Mouse (Mus musculus) kidney, adult 8-10 months (tissue): ENCODE measurements around the gene Tnip1.
"Not testable (repeated sequence)": the region's sequence is repeated elsewhere in the genome, so short reads cannot be mapped to it uniquely, and the experiment has no call there.

Source experiments
- DNase-seq, 2 experiments: peaks; one replicate each; pipeline ENCODE4 v3.0.0; 2022

Tnip1 gene

DNA sequence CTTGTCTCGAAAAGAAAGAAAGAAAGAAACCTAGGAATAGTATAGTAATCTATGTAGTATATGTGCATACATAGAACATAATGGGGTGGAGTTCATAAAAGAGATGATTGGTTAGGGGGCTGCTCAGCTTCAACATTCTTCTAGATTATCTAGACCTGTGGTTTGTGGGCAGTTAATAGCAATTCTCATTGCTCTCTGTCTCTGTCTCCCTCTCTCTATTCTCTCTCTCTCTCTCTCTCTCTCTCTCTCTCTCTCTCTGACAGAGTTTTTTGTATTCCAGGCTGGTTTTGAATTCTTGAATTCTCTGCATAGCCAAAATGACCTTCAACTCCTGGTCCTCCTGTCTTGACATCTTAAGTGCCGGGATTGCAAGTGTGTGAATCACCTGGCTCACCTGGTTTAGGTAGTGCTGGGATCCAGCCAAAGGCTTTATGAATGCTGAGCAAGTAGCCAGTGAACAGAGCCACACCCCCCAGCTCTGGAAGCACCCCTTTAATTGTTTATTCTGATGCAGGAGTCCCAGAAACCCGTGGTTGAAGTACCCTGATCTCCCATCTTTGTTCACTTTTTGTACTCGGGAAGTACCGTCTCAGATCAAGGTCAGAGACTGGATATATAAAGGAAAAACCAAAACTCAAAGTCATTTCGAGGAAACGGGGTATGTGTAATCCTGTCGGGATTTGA, 8.8 kb upstream of the Tnip1 start:
- no peak for DNase-seq

DNA sequence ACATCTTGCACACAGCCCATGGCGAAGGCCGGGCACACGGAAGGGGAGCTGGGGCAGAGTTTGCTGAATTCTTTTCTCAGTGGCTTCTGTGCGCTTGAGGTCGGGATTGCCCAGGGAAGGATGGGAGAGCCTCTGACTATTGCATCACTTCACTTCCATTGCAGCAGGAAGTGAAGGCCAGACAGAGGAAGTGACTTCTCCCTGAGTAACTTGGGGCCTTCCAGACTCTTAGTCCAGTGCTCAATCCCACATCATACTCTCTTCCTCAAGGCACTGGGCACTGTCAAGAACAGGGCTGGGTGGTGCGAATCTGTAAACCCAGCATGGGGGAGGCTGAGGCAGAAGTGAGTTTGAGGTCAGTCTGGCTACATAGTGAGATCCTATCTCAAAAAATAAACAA, 2.5 kb upstream of the Tnip1 start:
- DNase-seq: no peak

DNA sequence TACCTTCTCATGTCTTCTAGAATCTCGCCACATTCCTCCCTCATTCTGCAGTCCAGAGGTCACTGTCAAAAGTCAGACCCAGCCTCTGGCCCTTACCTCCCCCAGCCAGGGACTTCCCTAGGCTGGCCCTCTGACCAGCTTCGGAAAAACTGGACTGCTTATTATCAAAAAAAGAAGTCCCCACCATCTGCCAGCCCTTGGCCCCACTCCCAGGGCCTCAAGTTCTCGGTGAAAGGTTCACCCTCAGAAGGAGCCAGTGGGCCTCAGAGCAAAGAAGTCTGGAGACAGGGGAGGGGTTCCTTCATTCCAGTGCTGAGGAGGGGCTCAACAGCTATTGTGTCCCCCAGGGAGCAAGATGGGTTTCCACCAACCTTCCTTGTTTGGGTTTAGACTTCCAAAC, 796 bp downstream of the Tnip1 start:
- DNase-seq: no peak

DNA sequence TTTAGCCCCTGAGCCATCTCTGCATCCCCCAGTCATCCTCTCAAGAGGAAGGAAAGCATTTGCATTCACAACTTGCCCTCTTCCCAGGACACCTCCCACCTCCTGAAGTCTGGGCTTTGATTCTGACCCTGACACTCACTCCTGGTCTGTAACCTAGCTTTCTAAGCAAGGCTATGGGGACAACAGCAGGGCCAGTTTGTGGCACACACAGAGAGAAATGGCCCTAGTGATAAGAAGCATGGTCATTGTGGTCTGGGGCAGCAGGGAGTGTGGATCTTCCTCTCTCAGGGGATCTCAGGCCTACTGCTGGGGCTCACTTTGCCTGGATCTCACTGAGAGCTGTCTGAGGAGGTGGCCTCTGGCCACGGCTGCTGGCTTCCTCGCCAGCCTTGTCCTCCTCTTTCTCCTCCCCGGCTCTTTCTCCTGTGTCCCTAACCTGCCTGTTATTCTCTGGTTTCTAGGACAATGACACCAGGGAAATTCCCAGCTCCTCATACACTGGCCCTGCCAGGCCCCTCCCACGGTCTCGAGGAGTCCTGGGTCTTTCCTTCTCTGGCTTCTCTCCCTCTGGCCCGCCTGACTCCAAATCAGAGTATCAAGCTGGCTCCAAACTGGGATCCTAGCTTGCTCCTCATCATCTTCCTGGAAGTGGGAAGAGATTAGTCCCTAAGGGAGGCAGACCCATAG, 1.4 kb downstream of the Tnip1 start:
- DNase-seq: no peak

DNA sequence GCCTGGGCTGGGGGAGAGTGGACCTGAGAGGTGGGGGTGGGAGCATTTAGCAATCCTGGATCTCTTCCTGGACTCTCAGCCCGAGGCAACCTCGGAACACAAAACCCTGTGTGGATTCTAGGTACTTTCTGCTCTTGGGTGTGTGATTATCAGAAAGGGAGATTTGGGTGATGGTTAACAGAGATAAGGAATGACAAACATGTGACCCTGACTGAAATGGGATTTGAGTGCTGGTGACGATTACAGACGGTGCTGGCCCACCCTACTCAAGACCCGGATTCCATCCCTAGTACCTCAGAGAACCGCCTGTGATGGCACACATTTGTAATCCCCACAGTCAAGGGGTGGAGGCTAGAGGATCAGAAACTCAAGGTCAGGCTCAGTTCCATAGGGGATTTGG, 2.5 kb downstream of the Tnip1 start:
- DNase-seq: no peak

DNA sequence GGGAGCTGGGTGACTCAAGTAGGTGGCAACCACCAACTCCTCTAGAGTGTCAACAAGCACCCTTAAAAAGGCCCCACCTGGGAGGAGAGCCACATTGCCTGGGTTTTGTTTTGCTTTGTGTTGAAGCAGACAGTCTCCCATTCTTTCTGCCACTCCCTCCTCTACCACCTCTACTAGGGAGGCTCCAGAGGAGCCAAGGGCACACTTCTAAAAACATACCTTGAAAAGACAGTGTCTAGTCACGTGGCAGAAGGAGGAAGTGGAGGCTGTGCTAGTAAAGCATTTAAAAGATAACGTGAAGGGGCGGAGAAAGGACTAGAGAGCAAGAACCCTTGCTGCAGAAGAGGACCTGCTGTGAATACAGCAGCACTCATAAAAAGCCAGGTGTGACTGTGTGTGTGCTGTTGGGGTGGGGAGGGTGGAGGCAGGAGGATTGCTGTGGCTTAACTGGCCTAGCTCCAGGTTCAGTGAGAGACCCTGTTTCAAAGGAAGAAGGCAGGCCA, 4.1 kb downstream of the Tnip1 start:
- DNase-seq: no peak

DNA sequence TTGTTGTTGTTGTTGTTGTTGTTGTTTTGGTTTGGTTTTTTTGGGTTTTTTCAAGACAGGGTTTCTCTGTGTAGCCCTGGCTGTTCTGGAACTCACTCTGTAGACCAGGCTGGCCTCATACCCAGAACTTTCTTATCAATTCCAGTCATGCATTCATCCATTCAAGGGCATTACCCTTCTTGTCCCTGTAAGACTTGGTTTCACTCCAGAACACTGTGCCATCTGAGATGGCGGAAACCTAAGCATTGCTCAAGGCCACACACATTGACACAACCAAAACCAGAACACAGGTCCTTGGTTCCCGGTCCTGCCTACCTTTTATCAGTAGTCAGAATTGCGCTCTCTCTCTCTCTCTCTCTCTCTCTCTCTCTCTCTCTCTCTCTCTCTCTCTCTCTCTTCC, 5.0 kb downstream of the Tnip1 start:
- DNase-seq: not testable (repeated sequence)

DNA sequence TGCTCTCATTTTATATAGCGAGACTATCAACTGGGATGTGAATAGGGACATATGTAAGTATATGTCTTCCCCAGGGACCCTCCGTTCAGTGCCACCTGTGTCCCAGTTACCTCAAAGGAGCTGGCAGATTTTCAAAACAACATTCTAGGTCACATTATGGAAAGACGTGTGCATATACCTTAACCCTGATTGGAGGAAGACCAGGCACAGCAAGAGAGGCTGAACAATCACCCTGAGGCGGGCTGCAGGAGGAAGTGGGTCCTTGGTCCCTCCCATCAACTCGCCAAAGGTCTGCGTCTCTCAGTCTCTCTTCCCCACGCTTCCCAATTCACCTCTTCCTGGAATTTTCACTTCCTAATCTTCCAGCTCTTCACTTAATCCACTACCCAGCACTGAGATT, 5.8 kb downstream of the Tnip1 start:
- DNase-seq: no peak

DNA sequence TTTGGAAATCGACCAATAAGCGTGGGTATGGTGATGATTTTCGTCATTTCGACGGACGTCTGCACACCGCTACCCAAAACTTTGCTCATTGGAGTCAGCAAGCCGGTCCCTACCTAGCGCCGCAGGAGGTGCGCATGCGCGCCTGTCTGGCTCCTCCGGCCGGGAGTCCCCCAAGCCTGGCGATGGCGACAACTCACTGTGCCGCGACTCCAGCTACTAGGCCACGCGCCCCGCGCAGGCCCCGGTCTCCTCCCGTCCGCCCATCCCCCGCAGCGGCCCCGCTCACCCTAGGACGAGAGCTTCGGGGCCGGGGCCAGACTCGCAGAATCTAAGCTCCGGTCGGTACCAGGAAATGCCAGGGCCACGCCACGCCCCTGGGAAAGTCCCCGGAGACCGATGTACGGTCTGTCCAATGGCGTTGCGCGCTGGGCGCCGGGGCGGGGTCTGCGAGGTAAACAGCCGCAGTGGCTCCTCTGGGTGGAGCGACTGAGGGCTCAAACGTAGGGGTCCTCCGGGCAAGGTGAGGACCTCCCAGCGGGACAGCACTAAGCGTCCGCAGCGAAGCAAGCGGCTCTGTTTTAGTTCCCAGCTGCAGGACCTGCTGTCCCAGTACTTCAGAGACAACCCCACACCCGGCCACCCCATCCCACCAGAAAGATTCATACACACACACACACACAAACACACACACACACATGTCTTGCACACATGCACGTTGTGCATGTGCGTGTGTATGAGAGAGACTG, 6.8 kb downstream of the Tnip1 start:
- peak; percentile 98 to 99 for DNase-seq

DNA sequence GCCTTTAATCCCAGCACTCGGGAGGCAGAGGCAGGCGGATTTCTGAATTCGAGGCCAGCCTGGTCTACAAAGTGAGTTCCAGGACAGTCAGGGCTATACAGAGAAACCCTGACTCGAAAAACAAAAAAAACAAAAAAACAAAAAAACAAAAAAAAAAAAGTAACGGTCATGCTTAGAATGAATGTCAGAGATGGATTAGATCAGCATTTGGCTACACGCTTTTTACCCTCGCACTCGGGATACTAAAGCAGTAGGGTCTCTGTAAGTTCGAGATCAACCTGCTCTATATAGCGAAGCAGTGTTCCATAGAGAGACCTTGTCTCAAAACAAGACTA, 7.3 kb downstream of the Tnip1 start:
- DNase-seq: not testable (repeated sequence)

DNA sequence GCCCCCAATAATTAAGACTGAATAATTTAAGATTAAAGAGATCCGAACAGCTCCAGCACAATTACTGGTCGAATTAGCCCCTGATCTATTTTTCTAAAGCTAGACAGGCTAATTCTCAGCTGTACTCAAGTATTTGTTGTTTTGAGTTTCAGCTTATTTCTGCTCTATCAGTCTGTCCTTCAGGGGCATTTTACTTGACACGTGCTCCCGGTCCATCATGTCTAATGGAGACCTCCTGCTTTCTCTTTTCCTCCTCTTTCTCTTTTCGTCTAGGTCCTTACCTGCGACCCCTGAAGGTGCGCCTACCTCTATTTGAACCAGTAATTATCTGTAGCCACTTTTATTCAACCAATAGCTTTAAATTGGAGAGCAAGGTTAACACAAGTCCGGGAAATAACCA, 8.0 kb downstream of the Tnip1 start:
- no peak for DNase-seq

DNA sequence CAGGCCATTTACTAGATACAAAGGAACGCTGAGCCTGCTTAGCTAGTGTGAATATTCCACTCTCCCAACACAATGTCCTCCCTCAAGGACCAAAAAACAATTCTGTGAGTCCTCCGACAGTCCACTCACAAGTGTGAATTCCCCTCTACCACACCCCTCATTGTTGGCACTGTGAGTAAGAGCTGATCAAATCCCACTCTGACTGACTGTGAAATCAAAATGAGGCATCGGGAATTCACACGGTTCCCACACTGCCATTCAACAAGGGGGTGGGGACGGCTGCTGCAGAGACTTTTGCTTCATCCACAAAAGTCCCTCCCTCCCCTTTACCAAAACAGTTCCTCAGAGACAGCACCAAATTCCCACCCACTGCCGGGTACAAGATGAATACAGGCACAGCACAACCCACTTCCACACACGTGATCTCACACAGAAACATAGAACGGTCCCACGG, 8.7 kb downstream of the Tnip1 start:
- no peak for DNase-seq

DNA sequence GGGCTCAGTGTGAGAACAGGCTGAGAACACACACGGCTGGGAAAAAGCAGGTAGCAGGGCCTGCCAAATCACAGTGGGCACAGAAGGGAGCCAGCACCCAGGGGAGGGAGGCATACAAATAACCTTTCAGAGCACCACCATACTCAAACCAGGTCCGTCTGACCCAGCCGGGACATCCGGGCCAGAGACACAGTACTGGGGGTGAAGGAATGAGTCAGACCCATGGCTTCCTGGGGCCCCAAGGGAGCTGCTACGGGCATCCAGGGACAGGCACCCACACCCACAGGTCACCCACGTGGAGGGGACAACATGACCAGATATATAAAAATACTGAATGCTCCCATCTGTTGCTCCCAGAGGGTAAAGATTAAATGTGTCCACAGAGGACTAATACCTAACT, 10.1 kb downstream of the Tnip1 start:
- DNase-seq: no peak

DNA sequence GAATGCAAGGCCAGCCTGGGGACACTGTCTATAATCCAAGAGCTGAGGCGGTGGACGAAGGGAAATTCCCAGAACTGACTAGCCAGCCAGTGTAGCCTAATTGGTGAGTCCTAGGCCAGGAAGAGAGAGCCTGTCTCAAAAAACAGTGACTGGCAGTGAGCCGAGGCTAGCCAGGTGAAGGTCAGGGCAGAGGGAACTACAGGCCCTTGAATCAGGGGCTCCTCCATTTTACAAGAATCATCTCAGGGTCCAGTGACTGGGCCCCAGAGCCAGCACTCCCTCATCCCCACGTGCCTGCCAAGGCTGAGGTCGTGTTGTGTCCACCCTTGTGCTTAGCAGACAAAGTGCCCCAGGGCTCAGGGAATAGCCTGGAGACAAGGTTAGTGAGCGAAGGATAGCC, 12.0 kb downstream of the Tnip1 start:
- no peak for DNase-seq

DNA sequence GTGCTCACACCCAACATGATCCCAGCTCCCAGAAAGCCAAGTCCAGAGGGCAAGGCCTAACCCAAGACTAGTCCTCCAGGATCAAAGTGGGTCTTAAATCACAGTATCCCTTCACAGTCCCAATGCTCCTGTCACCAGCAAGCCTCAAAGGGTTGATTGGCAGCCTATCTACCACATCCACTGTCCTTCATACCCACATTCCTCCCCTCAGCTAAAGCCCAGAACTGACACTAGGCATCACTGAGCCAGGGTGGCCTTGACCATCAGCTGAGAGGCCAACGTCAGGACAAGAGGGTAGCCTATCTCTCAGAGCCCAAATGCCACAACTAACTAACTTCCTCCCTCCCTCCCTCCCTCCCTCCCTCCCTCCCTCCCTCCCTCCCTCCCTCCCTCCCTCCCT, 13.0 kb downstream of the Tnip1 start:
- DNase-seq: no peak

DNA sequence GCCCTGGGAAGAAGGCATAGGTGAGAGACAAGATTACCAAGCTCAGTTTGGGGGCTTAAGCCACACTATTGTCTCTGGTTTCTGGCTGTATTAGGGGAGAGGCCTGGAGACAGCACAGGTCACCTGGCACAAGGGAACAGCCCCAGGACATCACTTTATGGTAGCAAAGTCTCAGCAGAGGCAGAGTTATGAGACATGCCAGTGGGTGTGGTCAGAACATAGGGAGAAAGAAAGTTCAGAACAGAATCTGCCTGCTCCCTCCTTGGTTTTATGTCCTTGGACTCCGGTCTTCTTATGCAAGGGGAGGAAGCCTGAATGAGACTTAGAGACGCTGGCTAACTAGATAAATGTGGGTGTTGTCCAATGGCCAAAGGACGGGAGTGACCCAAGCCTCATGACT, 18.0 kb downstream of the Tnip1 start:
- DNase-seq: no peak

DNA sequence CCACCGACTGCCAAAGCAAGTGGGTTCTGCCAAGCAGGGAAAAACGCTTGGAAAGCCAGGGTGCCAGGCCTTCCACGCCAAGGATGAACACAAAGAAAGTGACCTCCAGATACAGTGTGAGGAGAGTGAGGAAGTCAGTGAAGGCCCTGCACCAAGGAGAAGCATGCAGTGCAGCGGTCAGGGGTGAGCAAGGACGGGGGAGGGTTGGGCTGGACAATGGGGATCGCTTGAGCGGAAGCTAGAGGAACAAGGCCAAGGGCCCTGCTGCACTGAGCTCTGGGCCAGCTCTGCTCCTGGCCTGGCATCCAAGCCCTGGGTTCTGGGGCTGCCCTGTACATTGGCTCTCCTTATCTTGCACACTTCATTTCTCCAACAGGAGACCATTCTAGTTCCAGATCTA, 22.7 kb downstream of the Tnip1 start:
- DNase-seq: no peak

DNA sequence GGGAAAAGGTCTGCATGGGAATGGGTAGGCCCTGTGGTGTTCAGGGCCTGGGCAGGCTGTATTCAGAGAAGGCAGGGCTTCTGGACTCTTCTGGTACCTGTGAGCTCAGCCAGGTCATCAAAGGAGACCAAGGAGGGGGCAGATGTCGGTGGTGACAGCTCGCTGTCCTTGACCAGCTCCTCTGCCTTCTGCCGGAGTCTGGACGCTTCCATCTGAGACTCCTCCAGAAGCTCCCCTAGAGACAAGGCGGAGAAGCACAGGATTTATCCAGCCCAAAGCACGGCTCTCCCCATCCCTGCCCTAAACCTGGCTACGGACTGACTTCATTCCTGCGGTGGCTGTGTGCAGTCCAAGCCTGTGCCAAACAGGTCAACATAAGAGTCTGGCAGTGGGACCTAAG, 23.2 kb downstream of the Tnip1 start:
- no peak for DNase-seq

DNA sequence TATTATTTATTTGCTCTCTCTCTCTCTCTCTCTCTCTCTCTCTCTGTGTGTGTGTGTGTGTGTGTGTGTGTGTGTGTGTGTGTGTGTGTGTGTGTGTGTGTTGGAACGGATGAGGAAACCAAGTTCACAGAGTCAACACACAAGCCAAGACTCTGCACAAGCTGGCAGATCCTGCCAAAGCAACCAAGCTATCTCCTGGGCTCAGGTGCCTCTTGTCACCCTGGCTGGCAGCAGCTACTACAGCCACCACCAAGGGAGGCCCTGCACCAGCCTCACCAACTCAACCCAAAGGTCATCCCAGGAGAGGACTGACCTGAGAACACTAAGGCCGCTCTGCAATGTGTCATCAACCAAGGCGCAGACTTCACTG, 26.0 kb downstream of the Tnip1 start:
- no peak for DNase-seq

DNA sequence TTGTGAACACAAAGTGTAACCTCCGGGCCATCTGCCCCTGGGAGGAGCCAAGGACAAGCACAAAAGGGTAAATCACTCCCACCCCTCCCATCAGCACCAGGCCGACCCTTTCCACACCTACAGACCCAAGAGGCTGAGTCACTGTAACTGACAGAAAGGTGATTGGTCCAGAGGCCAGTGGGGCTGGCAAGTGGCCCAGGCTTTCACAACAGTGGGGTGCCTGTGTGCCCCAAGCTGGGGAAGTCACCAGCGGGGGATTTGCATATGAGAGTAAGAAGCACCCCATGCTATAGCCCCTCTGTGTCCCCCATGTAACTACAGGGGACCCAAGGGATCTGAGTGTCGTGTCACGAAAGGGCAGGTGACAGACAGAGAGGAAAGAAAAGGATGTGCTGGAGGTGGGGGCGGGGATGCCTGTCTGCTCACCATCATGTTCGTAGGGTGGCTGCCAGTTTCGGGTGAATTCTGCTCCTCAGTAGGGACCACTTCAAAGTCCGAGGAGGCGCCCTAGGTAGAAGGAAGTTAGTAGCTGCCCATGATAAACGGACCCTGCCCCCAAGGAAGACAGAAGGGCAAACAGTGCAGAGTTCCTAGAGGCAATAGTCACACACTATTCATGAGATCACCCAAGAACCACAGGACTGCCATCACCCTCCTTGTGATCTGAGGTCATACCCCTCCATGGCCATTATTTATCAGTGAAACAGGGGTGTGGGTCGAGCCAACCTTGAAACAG, 26.5 kb downstream of the Tnip1 start:
- DNase-seq: no peak

DNA sequence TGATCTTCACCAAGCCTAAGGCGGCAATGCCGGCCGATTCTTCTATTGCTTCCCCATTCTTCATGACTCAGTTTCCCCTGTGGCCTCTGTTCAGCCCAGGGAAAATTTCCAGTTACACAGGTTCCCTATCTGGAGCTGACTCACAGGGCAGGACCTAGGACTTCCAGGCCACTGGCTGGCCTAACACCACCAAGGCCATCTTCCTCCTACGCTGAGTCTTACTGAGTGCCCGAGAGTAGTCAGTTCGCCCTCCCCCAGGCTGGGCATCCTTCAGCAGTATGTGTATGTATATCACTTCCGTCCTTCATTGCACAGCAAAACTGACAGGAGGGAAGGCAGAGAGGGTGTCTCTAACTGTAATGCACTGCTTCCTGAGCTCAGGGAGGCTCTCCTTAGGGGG, 28.5 kb downstream of the Tnip1 start:
- no peak for DNase-seq

DNA sequence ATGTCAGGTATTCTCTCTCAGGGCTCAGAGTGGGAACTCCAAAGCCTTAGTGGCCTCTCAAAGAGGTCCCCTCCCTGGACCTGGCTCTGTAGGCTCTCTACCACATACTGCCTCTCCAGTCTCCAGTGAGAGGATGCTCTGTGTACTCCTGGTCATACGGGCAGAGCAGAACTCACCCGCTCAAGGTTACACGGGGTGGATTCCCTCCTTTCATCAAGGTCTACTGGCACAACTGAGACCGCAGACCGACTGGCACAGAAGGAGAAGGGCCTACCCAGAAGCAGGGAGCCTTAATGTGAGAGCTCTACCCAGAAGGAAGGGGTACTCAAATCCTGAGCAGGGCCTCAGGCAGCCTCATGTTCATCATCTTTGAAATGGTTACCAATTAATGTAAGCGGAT, 30.2 kb downstream of the Tnip1 start:
- no peak for DNase-seq

DNA sequence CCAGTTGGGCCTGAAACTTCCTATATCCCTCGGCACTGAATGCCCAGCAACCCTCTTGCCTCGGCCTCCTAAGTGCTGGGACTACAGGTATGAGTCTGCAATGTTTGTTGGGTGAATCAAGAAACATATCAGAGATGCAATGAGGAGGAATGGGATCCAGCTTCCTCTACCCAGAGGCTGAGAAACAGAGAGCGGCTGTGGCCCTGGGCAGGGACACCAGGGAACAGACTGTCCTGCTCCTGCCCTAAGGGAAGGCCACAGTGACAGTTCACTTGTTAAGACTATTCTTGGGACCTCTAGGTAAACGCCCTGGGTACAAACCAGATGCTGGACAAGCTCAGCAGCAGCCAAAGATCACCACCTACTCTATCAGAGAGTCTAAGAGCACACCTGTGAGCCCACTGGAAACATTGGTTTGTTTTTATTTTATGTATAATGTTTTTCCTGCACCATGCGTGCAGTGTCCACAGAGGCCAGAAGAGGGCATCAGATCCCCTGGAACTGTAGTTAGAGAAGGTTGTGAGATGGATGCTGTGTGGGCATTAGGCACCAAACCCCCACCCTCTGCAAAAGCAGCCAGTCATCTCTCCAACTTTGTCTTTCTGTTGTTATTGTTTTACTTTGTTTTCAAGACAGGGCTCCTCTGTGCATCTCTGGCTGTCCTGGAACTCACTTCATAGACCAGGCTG, 31.2 kb downstream of the Tnip1 start:
- peak in 1 of 2 experiments; percentile 63 for DNase-seq
